Mouse (Mus musculus): ENCODE data around the gene Idh3b. TPM values are rescaled to one million over a fixed set of nuclear protein-coding genes. Genes with fewer than 3 reads are reported as not detected.

Idh3b gene
- 319 and 388 TPM in 2 replicates for total RNA-seq (2021)
- long read RNA-seq, transcript Idh3b-201 (12 exons, 1,616 nt): major isoform, 443 of 570 reads
- long read RNA-seq, partial matches to known transcripts: 82 of 570 reads
- long read RNA-seq, other reads (novel, unspliced or antisense): 44 of 570 reads

DNA sequence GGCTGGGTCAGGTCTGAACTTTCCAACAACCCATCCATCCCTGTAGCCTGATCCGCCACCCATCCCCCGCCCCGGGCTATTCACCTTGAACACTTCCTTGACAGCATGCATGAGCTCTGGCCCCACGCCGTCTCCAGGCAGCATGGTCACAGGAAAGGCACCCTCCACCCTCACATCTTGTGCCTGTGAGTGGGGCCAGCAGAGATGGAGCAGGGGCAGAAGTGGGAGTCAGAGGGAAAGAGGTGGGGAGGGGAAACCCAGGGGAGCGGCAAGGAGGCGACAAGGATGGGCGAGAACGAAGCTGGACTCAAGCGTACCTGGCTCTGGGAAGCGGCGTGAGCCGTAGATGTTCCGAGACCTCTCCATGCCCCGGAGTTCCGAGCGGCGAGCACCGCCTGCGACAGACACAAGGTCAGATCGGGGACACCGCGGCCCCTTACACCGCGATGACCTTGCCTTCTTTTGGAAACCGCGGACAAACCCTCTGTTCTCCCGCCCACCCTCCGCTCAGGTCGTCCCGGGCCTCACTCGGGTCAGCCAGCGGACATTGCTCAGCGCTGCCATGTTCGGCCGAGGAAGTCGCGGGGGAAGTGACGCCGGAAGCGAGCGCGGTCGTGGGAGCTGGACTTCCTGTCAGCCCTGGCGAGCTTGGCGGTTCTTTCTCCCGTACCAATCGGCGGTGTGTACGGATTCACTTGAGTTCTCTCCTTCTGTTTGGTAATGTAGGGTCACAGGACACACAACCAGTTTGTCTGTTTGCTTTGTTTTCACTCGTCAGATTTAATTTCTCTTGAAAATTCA is at the start of gene Idh3b:
Idh3b (minus strand) TSS at position 694 of the 801 bp plus-strand sequence.
- DNase-seq: peak; percentile 91

- no peak for DNase-seq
Measured at GRCm38 (mm10) chr2:130329502-130329901, 45.2 kb upstream of the Idh3b start.

DNA sequence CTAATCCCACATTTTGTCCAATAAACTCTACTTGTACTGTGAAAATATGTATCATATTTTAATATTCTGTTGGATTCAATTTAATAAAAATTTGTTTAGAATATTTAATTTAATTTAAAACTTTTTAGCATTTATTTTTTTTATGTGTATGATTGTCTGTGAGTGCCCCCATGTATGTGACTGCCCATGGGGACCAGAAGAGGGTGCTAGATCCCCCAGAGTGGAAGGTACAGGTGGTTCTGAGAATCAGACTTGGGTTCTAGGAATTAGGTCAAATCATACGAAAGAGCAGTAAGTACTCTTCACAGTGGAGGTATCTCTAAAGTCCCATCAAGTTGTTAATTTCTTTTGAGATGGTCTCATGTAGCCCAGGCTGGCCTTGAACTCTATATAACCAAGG is 42.7 kb upstream of the Idh3b start:
- DNase-seq: no peak

- DNase-seq: no peak
Measured at GRCm38 (mm10) chr2:130303014-130303413, 18.7 kb upstream of the Idh3b start.

DNA sequence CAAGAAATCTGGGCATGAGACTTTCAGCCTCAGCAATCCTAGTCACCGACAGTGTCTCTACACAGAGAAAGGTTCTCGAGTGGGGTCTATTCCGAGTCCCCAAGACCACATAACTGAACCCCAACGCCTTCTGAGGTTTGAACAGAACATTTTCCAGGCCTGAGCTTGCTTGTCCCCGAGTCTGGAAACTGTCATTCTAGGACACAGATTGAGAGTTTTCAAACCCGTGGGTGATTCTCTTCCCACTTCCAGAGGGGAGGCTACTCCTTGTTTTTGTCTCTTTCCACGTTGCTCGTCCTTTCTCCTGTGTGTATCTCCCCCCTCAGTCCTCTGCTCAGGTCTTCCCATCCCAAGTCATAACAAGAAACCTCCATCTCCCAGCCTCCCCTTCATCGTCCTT is 13.2 kb upstream of the Idh3b start:
- DNase-seq: no peak

GRCm38 (mm10) chr2:130296134-130296745 is 11.9 kb upstream of the Idh3b start:
- DNase-seq: no peak

GRCm38 (mm10) chr2:130295331-130296133 is 11.2 kb upstream of the Idh3b start:
- DNase-seq: peak; percentile 60

- peak; percentile 74 for DNase-seq
Measured at GRCm38 (mm10) chr2:130294936-130295277, 10.6 kb upstream of the Idh3b start, which contains the start of gene Ebf4. Ebf4 (plus strand) TSS chr2:130295169.

GRCm38 (mm10) chr2:130294218-130294935 is 10.0 kb upstream of the Idh3b start:
- no peak for DNase-seq

DNA sequence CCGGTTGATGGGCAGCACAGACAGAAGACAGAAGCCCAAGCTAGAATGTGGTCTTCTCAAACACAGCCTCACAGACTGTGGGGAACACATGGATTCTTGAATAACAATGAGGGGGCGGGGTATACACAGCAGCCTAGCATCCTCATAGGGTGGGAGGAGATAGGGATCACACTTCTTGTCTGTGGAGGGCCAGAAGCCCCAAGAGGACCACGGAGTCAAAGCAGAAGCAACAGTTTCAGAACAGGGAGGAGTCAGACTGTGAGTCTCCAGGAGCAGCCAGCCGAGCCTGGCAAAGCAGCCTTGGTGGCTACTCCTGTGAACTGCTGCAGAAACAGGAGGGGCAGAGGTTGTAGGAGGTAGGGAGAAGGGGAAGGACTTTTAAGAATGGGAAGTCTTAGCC is 9.1 kb upstream of the Idh3b start:
- no peak for DNase-seq

GRCm38 (mm10) chr2:130293009-130293408 is 8.7 kb upstream of the Idh3b start:
- DNase-seq: no peak

DNA sequence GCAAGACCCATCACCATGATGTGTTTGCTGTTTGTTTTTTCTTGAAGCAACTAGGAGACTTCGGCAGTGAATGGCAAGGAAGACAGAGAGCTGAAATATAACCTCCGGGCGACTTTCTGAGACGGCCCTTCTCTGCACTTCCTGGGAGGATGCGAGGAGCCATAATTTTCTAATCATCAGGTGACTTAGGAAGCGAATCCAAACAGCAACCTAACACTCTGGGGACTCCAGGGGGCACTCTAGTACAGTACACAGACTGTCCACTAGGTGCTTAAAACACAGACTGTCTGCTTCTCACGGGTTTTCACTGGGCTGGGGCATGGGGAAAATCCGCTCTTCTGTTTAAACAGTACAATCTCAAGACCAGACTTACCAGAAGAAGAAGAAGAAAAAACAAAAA is 7.1 kb upstream of the Idh3b start:
- DNase-seq: peak; percentile 47

- no peak for DNase-seq
Measured at GRCm38 (mm10) chr2:130289086-130289485, 4.7 kb upstream of the Idh3b start.

DNA sequence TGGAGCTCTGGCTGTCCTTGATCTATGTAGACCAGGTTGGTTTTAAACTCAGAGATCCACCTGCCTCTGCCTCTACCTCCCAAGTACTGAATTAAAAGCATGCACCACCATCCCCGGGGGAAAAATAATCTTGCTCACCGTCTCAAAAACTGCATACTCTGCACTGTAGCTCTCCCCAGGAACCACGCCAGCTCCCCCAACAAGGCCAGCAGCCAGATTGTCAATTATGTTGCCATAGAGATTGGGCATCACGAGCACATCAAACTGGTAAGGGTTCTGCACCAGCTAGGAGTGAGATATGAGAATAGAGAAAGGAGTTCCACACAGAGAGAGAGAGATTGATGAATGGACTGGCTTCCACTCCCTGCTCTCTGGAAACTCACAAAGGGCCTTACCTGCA is 3.5 kb downstream of the Idh3b start:
- no peak for DNase-seq

DNA sequence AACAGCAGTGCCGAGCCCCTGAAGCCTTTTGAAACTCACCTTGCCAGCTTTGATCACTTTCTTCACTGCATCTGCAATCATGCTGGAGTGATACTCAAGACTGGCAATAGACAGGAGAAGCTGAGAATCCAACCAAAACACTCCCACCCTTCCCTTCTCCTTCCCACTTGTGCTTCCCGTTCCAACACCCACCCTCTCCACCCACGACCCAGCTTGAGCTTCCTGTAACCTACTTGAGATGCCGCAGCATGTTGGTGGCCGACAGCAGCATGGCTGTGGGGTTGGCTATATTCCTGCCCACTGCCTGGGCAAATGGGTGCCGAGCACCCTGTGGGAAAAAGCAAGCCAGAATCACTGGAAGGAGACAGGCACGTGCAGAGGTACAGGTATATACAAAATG is 4.1 kb downstream of the Idh3b start:
- no peak for DNase-seq

- DNase-seq: no peak
Measured at GRCm38 (mm10) chr2:130279600-130280091, 4.7 kb downstream of the Idh3b start.

- peak; percentile 55 for DNase-seq
Measured at GRCm38 (mm10) chr2:130275649-130276048, 8.7 kb downstream of the Idh3b start.

GRCm38 (mm10) chr2:130274862-130275261 is 9.5 kb downstream of the Idh3b start:
- no peak for DNase-seq

GRCm38 (mm10) chr2:130274149-130274861 is 10.0 kb downstream of the Idh3b start, which contains the start of gene Nop56:
Nop56 (plus strand) TSS chr2:130274430.
- DNase-seq: peak; percentile 97

GRCm38 (mm10) chr2:130273732-130274131 is 10.6 kb downstream of the Idh3b start:
- DNase-seq: peak; percentile 20

GRCm38 (mm10) chr2:130268074-130268473 is 16.3 kb downstream of the Idh3b start:
- DNase-seq: no peak
